Mouse (Mus musculus): Measurements from ENCODE around the gene Ilf3. TPM values are rescaled to one million over a fixed set of nuclear protein-coding genes. Genes with fewer than 3 reads are reported as not detected.

Ilf3 gene
- total RNA-seq, 2 experiments from 2014 or later: 65.2 to 75.5 TPM

DNA sequence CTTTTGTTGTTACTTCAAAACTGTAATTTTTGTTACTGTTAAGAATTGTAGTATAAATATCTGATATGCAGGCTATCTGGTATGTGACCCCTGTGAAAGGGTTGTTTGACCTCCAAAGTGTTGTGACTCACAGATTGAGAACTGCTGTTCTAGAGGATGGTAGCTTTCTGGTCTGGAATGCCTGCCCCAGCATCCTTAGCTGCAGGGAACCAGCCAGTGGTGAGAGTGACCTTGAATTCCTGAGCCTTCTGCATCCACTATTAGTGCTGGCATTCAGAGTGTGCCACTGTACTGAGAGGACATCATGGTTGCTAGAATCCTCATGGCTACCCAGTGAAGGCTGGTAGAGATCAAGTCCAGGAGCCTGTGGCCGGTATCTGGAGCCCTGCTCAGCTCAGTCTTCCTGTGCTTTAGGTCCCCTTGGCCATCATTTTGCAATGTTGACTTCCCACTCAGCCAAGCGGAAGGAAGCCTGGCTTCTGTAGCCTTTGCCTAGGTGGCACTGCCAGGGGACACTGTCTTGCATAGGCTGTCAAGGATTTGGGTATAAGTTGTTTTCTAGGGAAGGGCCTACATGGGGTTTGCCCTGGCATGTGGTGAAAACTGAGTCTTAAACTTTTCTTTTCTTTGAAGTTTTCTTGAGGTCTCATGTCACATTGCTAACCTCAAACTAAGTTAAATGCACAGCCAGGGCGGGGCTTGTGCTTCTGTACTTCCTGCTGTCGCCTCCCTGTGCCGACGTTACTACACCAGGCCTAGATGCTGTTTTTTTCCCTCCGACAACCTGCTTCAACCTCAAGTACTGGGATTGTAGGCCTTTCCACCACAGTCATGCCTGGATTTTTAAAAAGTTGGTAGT, 68.3 kb downstream of the Ilf3 start:
- no peak for DNase-seq (ENCODE audit: low spot score in 2 of 2)

DNA sequence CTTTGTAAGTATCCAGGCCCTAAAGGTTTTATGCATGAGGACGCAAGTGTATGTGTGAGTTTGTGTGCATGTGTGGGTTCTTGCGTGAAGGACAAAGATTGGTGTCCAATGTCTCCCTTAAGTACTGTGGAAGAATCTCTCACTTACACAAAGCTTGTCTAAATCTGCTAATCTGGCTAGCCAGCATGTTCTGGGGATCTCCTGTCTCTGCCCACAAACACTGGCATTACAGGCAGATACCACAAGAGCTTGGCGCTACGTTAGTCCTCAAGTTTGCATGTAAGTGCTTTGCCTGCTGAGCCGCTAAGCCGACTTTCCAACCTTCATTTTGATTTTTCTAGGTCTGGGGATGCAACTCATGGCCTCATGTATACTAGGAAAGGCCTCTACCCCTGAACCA, 69.9 kb downstream of the Ilf3 start:
- no peak for DNase-seq (ENCODE audit: low spot score in 2 of 2)

DNA sequence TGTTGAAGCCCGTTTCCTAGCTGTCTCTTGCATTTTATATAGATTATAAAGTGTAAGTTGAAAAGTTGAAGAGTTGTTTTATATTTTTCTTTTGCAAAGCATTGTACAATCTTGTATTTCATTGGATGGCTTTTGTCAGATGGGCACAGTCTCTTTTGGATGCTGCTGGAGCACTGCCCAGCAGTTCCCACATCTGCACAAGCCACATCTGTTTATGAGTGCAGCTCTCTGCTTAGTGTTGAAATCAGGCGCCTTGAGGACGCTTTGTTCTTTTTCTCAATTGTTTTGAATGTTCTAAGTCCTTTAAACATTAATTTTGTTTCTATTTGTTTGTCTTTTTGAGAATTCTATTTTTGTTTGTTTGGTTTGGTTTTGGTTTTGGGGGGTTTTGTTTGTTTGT, 70.5 kb downstream of the Ilf3 start:
- DNase-seq (ENCODE audit: low spot score in 2 of 2): peak in 1 of 2 experiments; percentile 45

DNA sequence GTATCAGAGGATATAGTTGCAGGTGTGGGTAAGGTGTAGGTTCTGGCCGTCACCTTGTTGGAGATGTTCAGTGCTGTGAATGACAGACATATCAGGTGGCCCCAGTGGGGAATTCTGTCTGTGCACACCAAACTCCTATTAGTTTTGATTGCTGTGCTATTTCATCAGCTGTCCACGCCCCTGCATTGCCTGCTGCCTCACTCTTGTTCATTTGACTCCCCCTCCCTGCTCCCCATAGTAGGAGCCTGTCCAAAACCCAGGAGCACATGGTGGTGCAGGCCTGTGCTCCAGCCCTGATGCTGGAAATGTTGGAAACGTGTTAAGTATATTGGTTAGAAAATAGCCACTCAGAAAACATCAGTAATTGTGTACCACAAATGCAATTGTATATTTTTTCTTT, 71.8 kb downstream of the Ilf3 start:
- no peak for DNase-seq (ENCODE audit: low spot score in 2 of 2)

DNA sequence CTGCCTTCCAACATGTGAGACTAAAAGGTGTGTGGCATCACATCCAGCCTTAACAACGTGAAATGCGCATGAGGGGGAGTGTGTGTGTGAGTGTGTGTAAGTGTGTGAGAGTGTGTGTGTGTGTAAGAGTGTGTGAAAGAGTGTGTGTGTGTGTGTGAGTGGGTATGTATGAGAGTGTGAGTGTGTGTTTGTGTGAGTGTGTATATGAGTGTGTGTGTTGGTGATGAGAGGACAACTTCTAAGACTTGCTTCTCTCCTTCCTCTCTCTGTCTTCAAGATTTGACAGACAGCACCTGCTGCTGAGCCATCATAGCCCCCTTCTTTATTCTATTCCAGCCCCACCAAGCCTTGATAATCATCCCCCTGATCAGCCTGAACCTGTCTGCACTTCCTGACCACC, 72.2 kb downstream of the Ilf3 start:
- DNase-seq (ENCODE audit: low spot score in 2 of 2): no peak

DNA sequence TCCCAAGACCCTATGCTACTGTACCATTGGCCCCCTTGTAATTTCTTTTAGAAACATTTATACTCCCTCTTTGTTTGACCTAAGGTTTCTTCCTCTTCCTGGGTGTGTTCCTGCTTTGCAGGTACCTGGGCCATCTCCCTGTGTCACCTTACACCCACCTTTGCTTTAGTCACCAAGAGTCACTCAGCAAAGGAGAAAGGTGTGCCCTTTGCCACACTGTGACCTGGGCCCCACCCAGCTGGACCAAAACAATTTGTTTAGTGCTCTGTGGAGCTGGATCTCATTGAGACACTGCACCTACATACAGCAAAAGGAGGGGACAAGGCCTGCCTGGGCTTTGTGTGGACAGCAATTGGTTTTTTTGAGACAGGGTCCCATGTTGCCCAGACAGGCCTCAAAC, 72.7 kb downstream of the Ilf3 start:
- DNase-seq (ENCODE audit: low spot score in 2 of 2): no peak

DNA sequence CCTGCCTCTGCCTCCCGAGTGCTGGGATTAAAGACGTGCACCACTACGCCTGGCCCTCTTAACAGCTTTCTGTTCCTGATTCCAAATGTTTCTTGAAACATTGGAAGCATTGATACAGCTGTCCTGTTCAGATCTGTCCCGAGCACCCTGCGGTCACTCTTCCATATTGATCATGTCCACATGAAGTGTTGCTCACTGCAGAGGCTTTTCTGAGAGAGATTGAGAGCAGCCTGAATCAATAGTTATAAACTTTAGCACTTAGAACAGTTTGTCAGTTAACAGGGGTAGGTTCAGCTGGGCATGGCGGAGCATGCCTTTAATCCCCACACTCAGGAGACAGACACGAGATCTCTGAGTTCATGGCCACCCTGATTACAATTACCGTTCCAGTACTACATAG, 76.2 kb downstream of the Ilf3 start:
- DNase-seq (ENCODE audit: low spot score in 2 of 2): no peak

DNA sequence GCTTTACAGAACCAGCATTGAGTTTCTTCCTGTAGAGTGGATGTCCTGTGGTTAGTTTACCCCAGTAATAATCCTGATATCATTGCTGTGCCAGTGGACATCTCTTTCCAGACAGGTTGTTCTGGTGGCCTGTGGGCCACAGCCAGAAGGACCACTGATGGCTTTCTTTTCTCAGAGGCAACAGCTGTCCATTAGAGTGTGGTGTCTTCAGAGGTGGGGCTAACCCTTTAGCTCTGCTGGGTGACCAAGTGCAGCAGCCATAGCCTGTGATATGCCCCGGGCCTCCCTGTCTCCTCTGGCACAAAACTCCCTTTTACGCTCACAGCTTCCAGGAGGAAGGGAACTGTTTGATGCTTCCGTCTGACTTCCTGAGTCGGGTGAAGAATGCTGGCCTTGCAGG, 76.9 kb downstream of the Ilf3 start:
- no peak for DNase-seq (ENCODE audit: low spot score in 2 of 2)

DNA sequence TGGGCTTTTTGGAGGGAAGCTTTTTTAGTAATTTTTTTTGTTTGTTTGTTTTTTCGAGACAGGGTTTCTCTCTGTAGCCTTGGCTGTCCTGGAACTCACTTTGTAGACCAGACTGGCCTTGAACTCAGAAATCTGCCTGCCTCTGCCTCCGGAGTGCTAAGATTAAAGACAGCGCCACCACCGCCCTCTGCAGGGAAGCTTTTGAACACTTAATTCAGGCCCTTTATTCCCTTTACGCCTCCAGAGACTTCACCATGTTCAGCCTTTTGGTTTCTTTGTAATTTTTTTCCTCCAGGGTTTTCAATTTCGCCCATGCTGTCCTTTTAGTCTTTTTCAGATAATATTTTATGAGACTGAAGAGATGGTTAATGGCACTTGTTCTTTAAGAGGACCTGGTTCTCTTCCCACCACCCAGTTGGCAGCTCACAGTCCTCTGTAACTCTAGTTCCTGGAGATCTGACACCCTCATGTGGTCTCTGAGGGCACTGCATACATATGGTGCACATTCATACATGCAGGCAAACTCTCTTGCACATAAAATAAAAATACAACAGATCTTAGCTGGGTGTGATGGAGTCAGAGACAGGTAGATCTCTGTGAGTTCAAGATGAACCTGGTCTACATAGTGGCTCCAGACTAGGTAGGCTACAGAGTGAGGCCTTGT, 77.5 kb downstream of the Ilf3 start:
- DNase-seq (ENCODE audit: low spot score in 2 of 2): no peak

DNA sequence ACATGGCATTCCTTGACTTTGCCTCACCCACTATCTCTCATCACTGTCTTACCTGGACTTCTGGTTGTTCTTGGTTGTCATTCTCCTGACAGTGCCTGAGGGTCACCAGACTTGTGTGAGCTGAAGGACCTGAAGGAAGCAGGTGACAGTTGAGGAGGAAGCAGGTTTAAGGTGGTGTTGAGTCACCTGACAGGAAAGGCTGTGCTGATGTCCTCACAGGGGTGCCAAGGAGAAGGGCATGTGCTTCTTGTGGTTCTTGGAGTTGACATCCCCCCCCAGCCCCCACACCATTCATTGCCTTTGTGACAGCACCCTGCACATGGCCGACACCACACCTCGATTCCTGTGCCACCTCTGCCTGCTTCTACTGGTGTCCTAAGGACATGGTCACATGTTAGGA, 80.1 kb downstream of the Ilf3 start:
- no peak for DNase-seq (ENCODE audit: low spot score in 2 of 2)

DNA sequence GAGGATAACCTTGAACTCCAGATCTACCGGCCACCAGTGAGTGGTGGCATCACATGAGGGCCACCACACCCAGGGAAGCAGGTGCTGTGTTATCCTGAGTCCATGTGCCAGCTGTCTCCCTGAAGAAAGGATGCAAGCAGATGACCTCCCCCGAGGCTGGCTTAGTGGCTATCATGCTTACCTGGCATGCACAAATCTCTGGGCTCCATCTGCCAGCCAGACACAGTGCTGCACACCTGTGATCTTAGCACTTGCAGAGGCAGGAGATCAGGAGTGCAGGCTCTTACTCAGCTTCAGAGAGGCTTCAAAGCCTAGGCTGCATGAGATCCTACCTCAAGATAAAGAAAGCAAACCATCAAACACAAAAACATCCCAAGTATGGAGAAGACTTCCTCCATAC, 82.0 kb downstream of the Ilf3 start:
- no peak for DNase-seq (ENCODE audit: low spot score in 2 of 2)

DNA sequence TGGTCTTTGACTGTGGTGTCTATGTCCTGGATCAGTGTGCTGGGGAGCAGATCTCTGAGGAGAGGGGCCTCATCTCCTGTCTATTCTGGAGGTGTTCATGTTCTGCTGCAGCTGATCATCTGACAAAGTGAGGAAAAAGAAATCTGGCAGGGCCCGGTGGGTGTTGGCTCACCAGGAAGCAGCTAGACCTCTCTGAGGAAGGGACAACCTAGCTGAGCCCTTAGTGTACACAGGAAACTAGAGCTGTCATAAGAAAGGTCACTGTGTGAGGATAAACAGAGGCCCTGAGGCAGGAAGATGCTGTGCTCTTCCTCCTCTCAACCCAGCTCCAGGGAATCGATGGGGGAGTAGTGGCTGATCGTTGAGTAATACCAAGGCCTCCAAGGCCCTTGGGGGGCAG, 82.6 kb downstream of the Ilf3 start:
- no peak for DNase-seq (ENCODE audit: low spot score in 2 of 2)

DNA sequence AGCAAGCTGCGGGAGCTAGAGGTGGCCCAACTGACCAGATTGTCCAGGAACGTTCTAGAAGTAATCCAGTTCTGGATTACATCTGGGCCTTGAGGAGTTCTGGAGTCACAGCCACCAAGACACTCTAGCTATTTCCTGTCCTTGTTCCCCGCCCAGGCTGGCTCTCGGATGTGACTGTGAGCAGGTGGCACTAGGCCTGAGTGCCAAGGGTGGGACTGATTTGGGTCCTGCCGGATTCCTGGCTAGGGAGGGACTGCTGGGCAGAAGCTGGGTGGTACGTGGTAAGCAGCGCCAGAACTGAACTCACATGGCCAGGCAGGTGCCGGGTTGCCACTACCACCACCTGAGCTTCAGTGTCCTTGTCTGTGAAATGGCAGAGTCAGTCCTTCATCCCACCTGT, 83.7 kb downstream of the Ilf3 start:
- DNase-seq (ENCODE audit: low spot score in 2 of 2): no peak

DNA sequence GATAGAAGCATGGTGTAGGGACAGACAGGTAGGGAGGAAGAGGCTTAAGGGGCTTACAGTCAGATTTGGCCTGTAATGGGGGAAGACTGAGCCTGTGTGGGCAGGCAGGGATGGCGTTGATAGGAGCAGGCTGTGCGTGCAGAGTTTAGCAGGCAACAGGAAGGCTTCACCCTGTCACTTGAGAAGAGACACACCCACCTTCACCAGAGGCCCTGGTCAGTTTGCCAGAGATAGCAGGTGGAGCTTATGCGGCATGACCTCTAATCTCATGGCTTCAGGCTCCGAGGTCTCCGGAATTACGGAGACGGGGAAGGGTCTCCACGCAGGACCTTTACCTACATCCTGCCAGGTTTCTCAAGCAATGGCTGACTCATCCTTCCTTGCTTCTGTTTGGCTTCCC, 84.2 kb downstream of the Ilf3 start:
- no peak for DNase-seq (ENCODE audit: low spot score in 2 of 2)

DNA sequence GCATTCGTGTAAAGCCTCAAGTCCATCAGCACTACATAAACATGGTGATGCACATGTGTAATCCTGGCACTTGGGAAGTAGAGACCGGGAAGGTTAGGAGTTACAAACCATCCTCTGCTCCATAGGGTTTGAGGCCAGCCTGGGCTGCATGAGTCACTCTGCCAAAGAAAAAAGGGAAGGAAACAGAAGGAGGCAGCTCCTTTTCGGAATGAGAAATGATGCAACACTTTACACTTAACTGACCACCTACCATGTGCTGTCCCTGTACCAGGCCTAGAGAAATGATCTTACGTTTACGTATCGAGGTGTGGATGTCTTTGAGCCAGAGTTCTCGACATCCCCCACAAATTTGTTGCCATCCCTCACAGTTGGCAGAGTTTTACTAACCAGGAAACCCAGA, 85.3 kb downstream of the Ilf3 start:
- no peak for DNase-seq (ENCODE audit: low spot score in 2 of 2)

DNA sequence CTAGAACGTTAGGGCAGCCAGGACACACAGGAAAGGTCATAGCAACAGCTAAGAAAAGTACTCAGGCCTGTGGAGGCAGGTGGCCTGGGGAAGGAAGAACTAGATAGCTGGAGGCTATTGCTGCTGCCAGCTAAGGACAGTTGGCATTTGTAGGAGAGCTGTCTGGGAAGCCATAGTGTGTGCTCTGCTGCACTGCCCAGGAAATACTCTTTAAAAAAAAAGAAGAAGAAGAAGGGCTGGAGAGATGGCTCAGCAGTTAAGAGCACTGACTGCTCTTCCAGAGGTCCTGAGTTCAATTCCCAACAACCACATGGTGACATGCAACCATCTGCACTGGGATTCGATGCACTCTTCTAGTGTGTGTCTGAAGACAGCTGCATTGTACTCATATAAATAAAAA, 85.8 kb downstream of the Ilf3 start:
- no peak for DNase-seq (ENCODE audit: low spot score in 2 of 2)

DNA sequence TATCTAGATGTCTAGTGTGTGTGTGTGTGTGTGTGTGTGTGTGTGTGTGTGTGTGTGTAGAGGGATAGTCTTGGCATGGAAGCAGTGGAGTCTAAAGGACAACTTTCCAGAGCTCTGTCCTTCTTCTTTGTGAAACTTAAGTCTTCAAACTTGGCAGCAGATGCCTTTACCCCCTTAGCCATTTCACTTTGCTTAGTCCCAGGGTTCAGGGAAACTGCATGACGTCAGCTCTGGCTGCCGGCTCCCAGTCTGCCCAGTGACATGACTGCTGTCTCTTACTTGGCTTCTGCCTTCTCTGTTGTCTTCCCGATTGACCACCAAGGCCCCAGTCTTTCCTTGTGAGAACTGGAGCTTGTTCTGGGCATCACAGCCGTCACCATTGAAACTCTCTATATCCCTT, 86.9 kb downstream of the Ilf3 start:
- no peak for DNase-seq (ENCODE audit: low spot score in 2 of 2)

Other genes with a start within 250 kb of the Ilf3 start
- 1 to 10 TPM; 9.3 TPM for gene Tyk2, start 236.6 kb upstream of the Ilf3 start, total RNA-seq (2021)
- gene Cdc37, start 217.9 kb upstream of the Ilf3 start, total RNA-seq (2021): 100 to 1,000 TPM; 160 to 163 TPM
- 10 to 100 TPM; 11.6 to 13.8 TPM for gene Pde4a, start 202.2 kb upstream of the Ilf3 start, total RNA-seq (2021)
- 10 to 100 TPM; 52.2 to 55.0 TPM for gene Keap1, start 128.5 kb upstream of the Ilf3 start, total RNA-seq (2021)
- under 1 TPM; 0.26 to 0.32 TPM for gene S1pr5, start 119.4 kb upstream of the Ilf3 start, total RNA-seq (2021)
- 10 to 100 TPM; 28.0 to 30.0 TPM for gene Atg4d, start 102.6 kb upstream of the Ilf3 start, total RNA-seq (2021)
- gene Kri1, start 79.9 kb upstream of the Ilf3 start, total RNA-seq (2021): 10 to 100 TPM; 18.1 to 21.3 TPM
- gene Cdkn2d, start 76.5 kb upstream of the Ilf3 start, total RNA-seq (2021): 10 to 100 TPM; 20.5 to 24.0 TPM
- not detected for gene Ap1m2, start 55.5 kb upstream of the Ilf3 start, total RNA-seq (2021)
- 100 to 1,000 TPM; 139 to 151 TPM for gene Slc44a2, start 47.2 kb upstream of the Ilf3 start, total RNA-seq (2021)
- gene Qtrt1, start 44.0 kb downstream of the Ilf3 start, total RNA-seq (2021): 10 to 100 TPM; 15.1 to 18.5 TPM
- gene Dnm2, start 57.0 kb downstream of the Ilf3 start, total RNA-seq (2021): 10 to 100 TPM; 75.0 to 86.0 TPM
- gene Tmed1, start 142.4 kb downstream of the Ilf3 start, total RNA-seq (2021): 10 to 100 TPM; 38.3 to 40.6 TPM
- gene AB124611, start 158.3 kb downstream of the Ilf3 start, total RNA-seq (2021): 1 to 10 TPM; 1.9 to 2.0 TPM
- gene Carm1, start 179.0 kb downstream of the Ilf3 start, total RNA-seq (2021): 10 to 100 TPM; 81.9 to 91.2 TPM
- 10 to 100 TPM; 46.6 to 51.3 TPM for gene Timm29, start 224.9 kb downstream of the Ilf3 start, total RNA-seq (2021)
- gene Yipf2, start 225.0 kb downstream of the Ilf3 start, total RNA-seq (2021): 1 to 10 TPM; 5.3 to 6.1 TPM
- 10 to 100 TPM; 65.7 to 66.7 TPM for gene Smarca4, start 248.3 kb downstream of the Ilf3 start, total RNA-seq (2021)